Mouse (Mus musculus) embryonic facial prominence, embryonic 12.5 days (tissue): ENCODE results near the gene Pou2f1. TPM values are rescaled to one million over a fixed set of nuclear protein-coding genes. Genes with fewer than 3 reads are reported as not detected.

ENCODE experiments used
- ATAC-seq: fragments of 200-750 bp; cut with Nextera tagmentation; 2 replicates; pipeline ENCODE4 v1.8.0; 2017; ENCODE audit not compliant: insufficient number of reproducible peaks, insufficient read depth, low FRiP score, low TSS enrichment
- H3K27ac ChIP-seq: fragments of 300-500 bp; sonication (generic); 2 replicates; pipeline ENCODE4 v1.5.1; 2016; ENCODE audit warnings: mild to moderate bottlenecking
- H3K27me3 ChIP-seq: fragments of 300-500 bp; sonication (generic); 2 replicates; pipeline ENCODE4 v1.6.1; 2016; ENCODE audit warnings: mild to moderate bottlenecking, moderate library complexity
- H3K36me3 ChIP-seq: fragments of 300-500 bp; sonication (generic); 2 replicates; pipeline ENCODE4 v1.6.1; 2016; ENCODE audit warnings: mild to moderate bottlenecking
- H3K4me1 ChIP-seq: fragments of 300-500 bp; sonication (generic); 2 replicates; pipeline ENCODE4 v1.6.1; 2016
- H3K4me2 ChIP-seq: fragments of 300-500 bp; sonication (generic); replicated peaks from 2 replicates; pipeline ENCODE4 v1.6.1; 2016; ENCODE audit warnings: mild to moderate bottlenecking, moderate library complexity
- H3K4me3 ChIP-seq: fragments of 300-500 bp; sonication (generic); 2 replicates; pipeline ENCODE4 v1.5.1; 2016; ENCODE audit warnings: mild to moderate bottlenecking
- H3K9ac ChIP-seq: fragments of 300-500 bp; sonication (generic); 2 replicates; pipeline ENCODE4 v1.6.1; 2016; ENCODE audit warnings: mild to moderate bottlenecking, moderate library complexity
- H3K9me3 ChIP-seq: fragments of 300-500 bp; sonication (generic); 2 replicates; pipeline ENCODE4 v1.6.1; 2016; ENCODE audit warnings: mild to moderate bottlenecking, moderate library complexity
- WGBS: fragments of 180-500 bp; shearing (Covaris S2); methylation state at CpG from one replicate; pipeline ENCODE4 v1.1.7; 2016; 5-methylcytosine and 5-hydroxymethylcytosine counted together
- polyA plus RNA-seq: library from polyadenylated mRNA; unstranded; fragments of >200 nt; fragmentation: Nextera tagmentation; extraction: Ambion mirVana; gene quantifications from 2 replicates; pipeline ENCODE4 v1.2.1, GENCODE M21; 2016

Pou2f1 gene
- polyA plus RNA-seq, 1 experiment from 2014 or later: 17.0 TPM

DNA sequence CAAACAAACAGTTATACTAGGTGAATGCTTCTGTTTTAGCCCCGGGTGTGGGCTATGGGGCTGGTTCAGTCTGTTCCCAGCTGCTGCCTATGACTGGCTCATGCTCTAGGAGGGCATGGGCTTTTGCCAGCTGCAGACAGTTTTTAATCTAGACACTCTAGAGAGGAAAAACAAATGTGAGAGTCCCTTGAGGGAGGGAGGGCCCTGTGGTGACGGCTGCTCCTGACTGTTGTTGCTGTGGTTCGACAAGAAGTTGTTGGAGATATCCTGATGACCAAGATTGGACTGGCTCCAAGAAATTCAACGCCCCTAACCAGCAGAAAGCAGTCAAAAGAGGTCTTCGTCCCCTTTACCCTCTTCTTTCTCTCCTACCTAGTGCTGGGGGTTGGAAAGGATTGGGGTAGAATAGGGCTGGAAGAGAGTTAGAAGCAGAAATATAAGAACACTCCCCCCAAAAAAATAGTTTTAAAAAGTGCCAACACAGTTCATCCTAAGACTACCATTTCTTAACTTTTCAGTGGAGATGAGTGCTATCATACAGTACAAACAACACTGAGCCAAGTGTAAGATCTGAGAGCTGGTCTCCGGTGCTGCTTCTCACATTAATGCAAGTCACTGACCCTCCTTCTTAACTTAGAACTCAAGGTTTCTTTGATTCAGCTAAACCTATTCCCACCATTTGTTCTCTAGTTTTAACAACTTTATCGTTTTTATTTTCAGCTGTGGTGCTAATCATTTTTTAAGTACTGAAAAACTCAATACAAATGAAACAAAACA lies 25.6 kb downstream of the Pou2f1 start:
- Histone ChIP-seq H3K9me3 (no peaks in the 10 kb centered on the region), H3K27me3 (no peaks in the 10 kb centered on the region), H3K27ac (no peak overlapping the region), H3K4me3 (no peak overlapping the region), H3K4me2 (no peak overlapping the region), H3K4me1 (peaks cover 6% of the 10 kb centered on the region; the same call in 1 of the 2 replicates), H3K9ac (no peak overlapping the region), H3K36me3 (no peaks in the 10 kb centered on the region)
- 61% methylated on average over 7 of the region's 7 CpGs for WGBS
- ATAC-seq: no peak

DNA sequence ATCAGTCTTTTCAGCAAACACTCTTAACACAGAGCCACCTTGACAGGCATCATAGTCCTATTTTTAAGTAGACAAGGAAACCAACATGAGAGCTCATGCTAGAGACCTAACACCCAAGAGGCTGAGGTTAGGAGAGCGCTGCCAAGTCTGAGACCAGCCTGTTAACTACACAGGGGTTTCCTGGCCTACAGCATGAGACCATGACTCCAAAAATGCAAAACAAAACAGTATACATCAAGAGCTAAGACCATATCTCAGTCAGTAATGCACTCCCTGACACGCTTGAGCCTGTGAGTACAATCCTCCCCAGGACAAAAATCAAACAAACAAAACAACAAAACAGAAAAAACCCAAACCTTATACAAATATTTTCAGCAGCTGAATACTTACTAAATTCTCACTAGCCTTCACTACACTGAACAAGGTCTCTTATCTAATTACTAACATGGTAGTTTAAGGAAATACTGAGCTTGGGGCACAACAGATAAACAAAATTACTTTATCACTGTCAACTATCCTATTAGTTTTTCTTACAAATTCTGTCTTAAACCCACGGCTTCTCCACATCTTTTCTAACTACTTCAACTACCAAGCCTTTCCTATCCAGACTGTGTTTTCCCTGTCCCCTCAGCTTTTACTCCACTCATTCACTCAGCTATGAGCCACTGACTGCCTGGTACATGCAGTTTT lies 33.3 kb downstream of the Pou2f1 start:
- no peak for ATAC-seq
- 0 out of 2 replicates have a peak, but pooled peaks cover 3% of the 10 kb centered on the region for H3K36me3 ChIP-seq
- H3K27me3 ChIP-seq: no peaks in the 10 kb centered on the region
- no peak overlapping the region for H3K4me3 ChIP-seq
- H3K9ac ChIP-seq: no peak overlapping the region
- no peaks in the 10 kb centered on the region for H3K9me3 ChIP-seq
- H3K4me2 ChIP-seq: no peak overlapping the region
- H3K27ac ChIP-seq: no peak overlapping the region
- no peaks in the 10 kb centered on the region for H3K4me1 ChIP-seq
- WGBS: 90% methylated on average over 3 of the region's 3 CpGs

DNA sequence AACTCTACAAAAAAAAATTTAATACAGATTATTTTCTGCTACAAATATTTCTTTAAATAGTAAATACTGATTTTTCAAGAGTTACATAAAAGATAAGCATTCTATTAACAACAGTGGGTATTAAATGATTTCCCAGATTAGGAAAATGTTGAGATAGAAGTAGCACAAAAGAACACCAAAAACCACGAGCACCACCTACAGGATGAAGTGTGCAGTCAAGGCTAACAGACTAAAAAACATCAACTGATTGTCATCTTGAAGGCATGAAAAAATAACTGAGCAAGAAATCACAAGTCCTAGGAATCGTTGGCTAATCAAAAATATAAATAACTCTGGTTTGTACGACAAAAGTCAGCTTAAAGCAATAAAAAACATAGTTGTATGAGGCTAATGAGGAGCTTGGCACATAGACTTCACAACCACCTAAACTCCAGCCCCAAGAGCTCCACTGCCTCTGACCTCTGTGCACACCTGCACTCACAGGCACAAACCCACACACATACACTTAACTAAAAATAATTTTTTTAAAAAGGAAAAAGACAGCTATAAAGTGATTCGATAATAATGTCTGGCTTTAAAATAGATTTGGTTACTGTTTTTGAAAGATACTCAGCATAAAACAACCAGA lies 35.3 kb downstream of the Pou2f1 start:
- no peak for ATAC-seq

DNA sequence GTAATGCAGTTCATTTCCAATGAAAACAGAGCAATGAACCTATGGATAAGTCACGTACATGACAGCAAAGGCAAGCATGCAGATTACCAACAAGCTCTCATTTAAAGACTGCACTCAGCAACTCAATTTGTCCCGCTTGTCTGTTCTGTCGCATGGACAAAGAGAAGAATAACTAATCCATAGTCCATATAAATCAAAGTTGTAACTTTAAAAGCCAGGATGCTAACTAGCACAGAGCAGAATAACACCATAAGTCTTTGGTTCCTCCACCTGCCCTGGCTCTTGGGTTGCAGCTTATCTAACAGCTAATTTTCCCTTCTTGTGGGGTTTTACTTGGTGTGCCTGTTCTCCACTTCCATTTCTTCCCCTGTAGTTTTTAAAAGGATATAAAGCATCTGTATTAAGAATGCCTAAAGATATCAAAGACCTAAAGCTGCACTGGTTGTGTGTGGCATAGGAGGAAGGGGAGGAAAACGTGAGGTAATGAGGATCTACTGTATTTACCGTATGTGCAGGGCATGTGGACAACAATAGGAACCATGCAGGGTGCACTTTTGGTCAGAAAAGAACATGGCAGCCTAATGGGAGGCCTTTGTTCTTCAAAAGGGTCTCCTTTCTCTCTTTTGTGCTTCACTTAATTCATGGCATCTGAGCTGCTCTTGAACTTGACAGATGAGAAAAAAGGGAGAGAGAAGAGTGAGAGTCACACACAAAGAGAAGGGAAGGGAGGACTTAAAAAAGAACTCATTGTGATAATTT lies 36.1 kb downstream of the Pou2f1 start:
- H3K27ac ChIP-seq: no peak overlapping the region
- no peak overlapping the region for H3K9ac ChIP-seq
- no peak overlapping the region for H3K4me2 ChIP-seq
- H3K9me3 ChIP-seq: no peaks in the 10 kb centered on the region
- H3K4me1 ChIP-seq: no peaks in the 10 kb centered on the region
- H3K27me3 ChIP-seq: no peaks in the 10 kb centered on the region
- no peak overlapping the region for H3K4me3 ChIP-seq
- 70% methylated on average over 5 of the region's 5 CpGs for WGBS
- 0 out of 2 replicates have a peak, but pooled peaks cover 3% of the 10 kb centered on the region for H3K36me3 ChIP-seq
- ATAC-seq: no peak

More for the DNA sequence above, 35.3 kb downstream of the Pou2f1 start:
- no peak overlapping the region for H3K4me3 ChIP-seq
- no peaks in the 10 kb centered on the region for H3K9me3 ChIP-seq
- no peak overlapping the region for H3K9ac ChIP-seq
- H3K36me3 ChIP-seq: 0 out of 2 replicates have a peak, but pooled peaks cover 3% of the 10 kb centered on the region
- no peak overlapping the region for H3K4me2 ChIP-seq
- no peaks in the 10 kb centered on the region for H3K27me3 ChIP-seq
- no peak overlapping the region for H3K27ac ChIP-seq
- no peaks in the 10 kb centered on the region for H3K4me1 ChIP-seq
- WGBS: 59% methylated on average over 4 of the region's 4 CpGs

DNA sequence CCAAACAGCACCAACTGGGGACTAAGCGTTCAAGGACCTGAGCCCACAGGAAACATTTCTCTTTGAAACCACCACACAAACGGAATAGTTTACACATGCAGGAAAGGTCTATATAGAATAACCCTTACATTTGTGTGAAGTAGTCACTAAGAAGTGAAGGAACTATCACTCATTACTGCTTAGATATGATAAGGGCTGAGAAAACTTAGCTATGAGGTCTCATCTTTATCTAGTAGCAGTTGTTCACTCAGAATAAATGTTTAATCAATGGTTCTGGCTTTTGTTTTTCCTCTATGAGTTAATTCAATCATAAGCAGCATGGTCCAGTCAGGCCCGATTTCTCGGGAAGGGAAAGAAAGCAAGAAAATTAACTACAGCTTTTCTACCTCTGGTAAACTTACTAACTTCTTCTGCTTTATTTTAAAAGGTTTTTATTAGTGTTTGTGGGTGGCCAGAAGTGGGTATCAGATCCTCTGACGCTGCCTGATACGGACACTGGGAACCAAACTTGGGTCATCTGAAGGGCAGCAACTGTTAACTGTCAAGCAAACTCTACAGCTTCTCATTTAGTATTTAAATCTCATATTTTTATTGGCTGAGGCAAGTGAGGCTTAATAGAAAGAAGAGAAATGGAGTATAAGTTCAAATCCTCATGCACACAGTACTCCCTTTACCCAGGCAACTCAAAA lies 40.7 kb downstream of the Pou2f1 start:
- Histone ChIP-seq H3K4me1 (no peaks in the 10 kb centered on the region; the same call in 1 of the 2 replicates), H3K4me2 (no peak overlapping the region), H3K27me3 (no peaks in the 10 kb centered on the region), H3K9ac (no peak overlapping the region), H3K27ac (no peak overlapping the region), H3K36me3 (no peaks in the 10 kb centered on the region), H3K4me3 (no peak overlapping the region), H3K9me3 (no peaks in the 10 kb centered on the region)
- WGBS: 69% methylated on average over 6 of the region's 6 CpGs
- ATAC-seq: no peak

DNA sequence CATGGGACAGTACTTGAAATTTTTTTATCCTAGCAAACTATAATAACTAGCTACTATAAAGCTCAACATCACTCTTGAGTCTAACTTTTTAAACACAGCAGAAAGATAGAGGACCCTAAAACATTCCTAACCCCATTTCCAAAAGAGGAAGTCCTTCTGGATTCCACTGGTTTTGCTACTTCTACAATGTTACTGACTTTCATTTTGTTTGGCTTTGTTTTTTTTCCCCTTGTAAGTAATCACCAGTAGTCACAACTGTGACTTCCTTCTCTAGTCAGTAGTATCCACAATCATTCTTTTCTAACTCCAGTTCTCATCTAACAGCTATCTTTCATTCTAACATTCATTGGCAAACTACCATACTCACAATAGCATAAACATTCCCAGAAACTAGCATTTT lies 44.3 kb downstream of the Pou2f1 start:
- no peak overlapping the region for H3K27ac ChIP-seq
- no peak overlapping the region for H3K4me2 ChIP-seq
- no peaks in the 10 kb centered on the region for H3K27me3 ChIP-seq
- no peak overlapping the region for H3K4me3 ChIP-seq
- H3K4me1 ChIP-seq: no peaks in the 10 kb centered on the region; the same call in 1 of the 2 replicates
- no peak overlapping the region for H3K9ac ChIP-seq
- H3K36me3 ChIP-seq: no peaks in the 10 kb centered on the region
- no peak for ATAC-seq
- H3K9me3 ChIP-seq: no peaks in the 10 kb centered on the region

DNA sequence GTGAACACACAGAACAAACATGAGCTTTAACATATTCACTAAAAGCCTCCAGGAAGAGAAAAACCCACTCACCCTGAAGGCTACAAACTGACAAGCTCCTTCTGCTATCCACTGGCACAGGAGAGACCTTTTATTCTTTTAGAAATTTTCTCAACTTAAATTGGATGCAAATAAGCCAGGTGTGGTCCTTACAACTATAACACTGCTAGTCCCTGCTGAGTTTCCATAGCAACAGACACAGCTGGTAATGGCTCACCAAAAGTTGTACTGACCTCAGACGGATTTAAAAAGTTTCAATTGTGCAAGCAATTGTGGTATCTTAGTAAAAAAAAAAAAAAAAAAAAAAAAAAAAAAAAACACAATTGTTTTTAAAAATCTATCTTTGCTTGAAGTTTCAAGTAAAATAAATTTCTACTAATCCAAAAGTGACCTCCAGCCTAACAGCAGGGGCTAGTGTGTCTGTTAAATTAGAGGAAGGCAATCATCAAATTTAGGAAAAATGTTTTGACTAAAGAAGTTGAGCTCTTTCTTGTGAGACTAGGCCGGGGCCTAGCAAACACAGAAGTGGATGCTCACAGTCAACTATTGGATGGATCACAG lies 54.2 kb downstream of the Pou2f1 start:
- Histone ChIP-seq H3K4me3 (no peak overlapping the region), H3K4me2 (no peak overlapping the region), H3K36me3 (no peaks in the 10 kb centered on the region), H3K9me3 (no peaks in the 10 kb centered on the region), H3K27me3 (no peaks in the 10 kb centered on the region), H3K9ac (no peak overlapping the region), H3K4me1 (no peaks in the 10 kb centered on the region), H3K27ac (no peak overlapping the region)
- WGBS: 50% methylated on average over 2 of the region's 2 CpGs
- ATAC-seq: no peak

DNA sequence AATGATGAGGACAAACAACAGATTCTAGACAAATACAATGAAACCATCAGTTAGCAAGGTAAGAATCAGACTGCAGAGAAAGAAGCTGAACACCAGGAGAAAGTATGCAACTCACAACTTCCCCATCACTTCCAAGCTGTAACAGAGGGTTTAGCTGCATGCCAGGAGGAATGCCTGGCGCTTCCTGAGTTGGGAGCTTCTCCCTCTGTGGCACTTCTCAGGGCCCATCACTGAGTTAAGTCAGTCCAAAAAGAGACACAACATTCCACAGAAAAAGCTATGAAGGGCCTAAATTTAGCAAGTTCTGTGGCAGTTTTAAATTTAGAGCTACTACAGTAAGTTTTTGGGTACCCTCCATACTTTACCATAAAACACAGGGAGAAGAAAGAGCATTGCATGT lies 59.2 kb downstream of the Pou2f1 start:
- Histone ChIP-seq H3K4me2 (no peak overlapping the region), H3K27me3 (no peaks in the 10 kb centered on the region), H3K4me1 (no peaks in the 10 kb centered on the region), H3K9me3 (no peaks in the 10 kb centered on the region), H3K9ac (no peak overlapping the region), H3K27ac (no peak overlapping the region), H3K4me3 (no peak overlapping the region), H3K36me3 (no peaks in the 10 kb centered on the region)
- 97% methylated on average over 1 of the region's 1 CpGs for WGBS
- no peak for ATAC-seq

DNA sequence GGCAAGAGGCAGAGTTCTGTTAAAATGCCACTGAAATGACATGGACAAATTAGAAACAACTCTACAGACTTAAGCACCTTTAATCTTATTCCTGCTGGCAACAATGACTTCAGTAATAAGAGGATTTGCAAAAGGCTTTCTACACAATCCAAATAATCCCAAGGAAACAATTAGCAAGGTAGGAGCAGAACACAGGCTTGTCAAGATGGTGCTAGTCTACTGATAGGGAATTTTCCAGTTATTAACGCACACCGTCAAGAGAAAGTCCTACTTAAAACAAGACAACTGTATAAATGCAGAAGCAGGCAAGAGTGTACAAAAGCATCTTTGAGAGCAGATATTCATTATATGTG lies 67.0 kb downstream of the Pou2f1 start:
- Histone ChIP-seq H3K36me3 (no peaks in the 10 kb centered on the region), H3K27me3 (no peaks in the 10 kb centered on the region), H3K4me2 (no peak overlapping the region), H3K4me1 (no peaks in the 10 kb centered on the region), H3K27ac (no peak overlapping the region), H3K9ac (no peak overlapping the region), H3K9me3 (no peaks in the 10 kb centered on the region), H3K4me3 (no peak overlapping the region)
- ATAC-seq: no peak
- 73% methylated on average over 2 of the region's 2 CpGs for WGBS

DNA sequence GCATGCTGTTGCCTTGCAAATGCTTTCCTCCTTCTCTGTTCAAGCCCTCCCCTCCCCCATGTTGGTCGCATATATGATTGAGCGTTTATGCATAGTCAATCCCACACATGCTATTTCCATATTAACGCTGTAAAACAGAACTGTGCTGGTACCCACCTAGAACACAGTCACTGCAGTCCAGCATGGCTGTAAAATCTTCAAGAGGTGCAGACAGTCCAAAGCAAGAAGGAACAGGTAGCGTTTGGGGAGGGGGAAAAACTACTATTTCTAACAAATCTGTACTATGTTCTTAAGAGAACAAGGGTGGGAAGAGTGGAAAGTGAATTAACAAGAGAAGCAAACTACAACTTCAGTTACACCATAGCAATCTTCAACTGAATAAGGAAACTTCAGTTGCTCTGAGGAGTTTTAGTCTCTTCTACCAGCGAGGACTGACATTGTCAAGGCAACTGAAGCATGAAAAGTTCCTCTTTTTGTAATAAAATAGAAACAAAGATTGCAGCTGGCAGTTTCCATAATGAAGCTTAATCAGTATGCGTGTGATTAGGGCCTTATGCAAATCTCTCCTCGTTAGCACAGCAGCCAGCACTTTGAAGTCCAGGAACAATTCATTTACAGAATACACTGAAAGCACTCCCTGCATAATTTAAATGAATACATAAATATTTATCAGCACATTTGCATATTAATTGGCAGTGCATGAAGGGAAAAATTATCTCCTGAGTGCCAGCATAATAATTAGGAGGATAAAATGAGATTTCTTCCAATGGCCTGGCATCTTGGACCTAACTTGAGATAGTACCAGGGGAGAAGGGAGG lies 67.6 kb downstream of the Pou2f1 start:
- Histone ChIP-seq H3K4me2 (no peak overlapping the region), H3K36me3 (no peaks in the 10 kb centered on the region), H3K9ac (no peak overlapping the region), H3K4me3 (no peak overlapping the region), H3K27ac (no peak overlapping the region), H3K4me1 (no peaks in the 10 kb centered on the region), H3K27me3 (no peaks in the 10 kb centered on the region), H3K9me3 (no peaks in the 10 kb centered on the region)
- 62% methylated on average over 7 of the region's 7 CpGs for WGBS
- no peak for ATAC-seq
